Mouse (Mus musculus) mesoderm, embryonic 11.5 days (tissue): ENCODE data around the gene Tapbp.
"Not testable (repeated sequence)": the region's sequence is repeated elsewhere in the genome, so short reads cannot be mapped to it uniquely, and the experiment has no call there.

Source experiments
- DNase-seq: peaks from one replicate; pipeline ENCODE4 v3.0.0-alpha.2; 2012; ENCODE audit warnings: low read depth, low spot score

The Tapbp gene

DNA sequence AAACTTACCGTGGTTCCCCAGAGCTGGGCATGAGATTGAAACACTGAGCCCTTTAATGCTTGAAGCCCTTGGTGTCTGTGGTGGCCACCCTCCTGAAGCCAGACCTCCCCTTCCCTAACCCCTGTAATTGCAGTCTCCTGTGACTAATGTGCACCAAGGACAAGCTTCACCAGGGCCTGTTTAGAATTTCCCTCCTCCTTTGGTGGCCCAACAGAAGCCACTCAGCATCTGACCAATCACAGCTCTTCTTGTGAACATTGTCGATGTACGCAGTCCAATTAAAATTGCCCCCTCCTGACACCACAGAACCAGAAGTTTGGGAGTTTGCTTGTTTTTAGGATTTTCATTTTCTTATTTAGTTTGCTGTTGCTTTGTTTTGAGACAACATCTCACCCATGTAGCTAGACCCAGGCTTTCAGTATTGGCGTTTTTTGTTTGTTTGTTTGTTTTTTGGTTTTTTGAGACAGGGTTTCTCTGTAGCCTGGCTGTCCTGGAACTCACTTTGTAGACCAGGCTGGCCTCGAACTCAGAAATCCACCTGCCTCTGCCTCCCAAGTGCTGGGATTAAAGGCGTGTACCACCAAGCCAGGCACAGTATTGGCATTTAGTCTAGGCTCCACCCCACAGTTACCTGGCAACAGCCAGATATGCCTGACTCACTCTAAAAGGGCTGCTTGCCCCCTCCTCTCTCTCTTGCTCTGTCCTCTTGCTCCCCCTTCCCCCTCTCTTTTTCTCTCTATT lies 11.6 kb upstream of the Tapbp start:
- not testable (repeated sequence) for DNase-seq

- DNase-seq, result not testable (repeated sequence)
These were observed 10.9 kb upstream of the Tapbp start, which contains the start of gene Platr17 for GRCm38 (mm10) chr17:33904835-33905234. Gene Platr17 (plus strand): TSS chr17:33905135.

- DNase-seq, result no peak
These were observed 7.2 kb upstream of the Tapbp start for GRCm38 (mm10) chr17:33908331-33909076.

GRCm38 (mm10) chr17:33909077-33909868 lies 6.4 kb upstream of the Tapbp start, which contains the start of gene Daxx:
Gene Daxx (plus strand): TSS chr17:33909414.
- DNase-seq, result peak; percentile 98

DNA sequence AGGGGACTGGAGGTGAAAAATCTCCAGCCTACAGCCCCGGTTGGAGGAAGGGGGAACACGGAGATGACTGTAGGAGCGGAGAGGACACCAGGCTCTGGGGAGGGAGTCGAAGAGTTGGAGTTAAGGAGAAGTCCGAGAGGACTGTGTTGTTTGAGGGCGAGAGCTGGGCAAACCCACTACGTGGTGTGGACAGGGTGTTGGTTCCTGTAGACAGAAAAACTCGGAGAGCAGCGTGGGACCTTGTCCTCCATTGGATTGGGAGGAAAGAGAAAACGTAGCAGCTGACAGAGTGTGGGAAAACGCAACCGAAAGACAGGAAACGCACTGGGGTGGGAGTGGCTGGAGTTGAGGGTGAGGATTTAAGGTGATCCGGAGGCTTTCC lies 5.8 kb upstream of the Tapbp start:
- no peak for DNase-seq

GRCm38 (mm10) chr17:33910346-33911051 lies 5.2 kb upstream of the Tapbp start:
- no peak for DNase-seq

GRCm38 (mm10) chr17:33911052-33911812 lies 4.5 kb upstream of the Tapbp start:
- no peak for DNase-seq

DNA sequence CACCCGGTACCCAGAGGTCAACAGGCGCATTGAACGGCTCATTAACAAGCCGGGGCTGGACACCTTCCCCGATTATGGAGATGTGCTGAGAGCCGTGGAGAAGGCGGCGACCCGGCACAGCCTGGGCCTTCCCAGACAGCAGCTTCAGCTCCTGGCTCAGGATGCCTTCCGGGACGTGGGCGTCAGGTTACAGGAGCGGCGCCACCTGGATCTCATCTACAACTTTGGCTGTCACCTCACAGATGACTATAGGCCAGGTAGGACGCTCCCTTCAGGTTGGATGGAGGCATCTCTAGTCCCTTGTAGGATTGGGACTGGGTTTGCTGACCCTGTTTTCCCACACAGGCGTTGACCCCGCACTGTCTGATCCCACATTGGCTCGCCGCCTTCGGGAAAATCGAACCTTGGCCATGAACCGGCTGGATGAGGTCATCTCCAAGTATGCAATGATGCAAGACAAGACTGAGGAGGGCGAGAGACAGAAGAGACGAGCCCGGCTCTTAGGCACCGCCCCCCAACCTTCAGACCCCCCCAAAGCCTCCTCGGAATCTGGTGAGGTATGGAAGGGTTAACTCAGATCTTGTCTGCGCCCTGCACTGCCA lies 3.8 kb upstream of the Tapbp start:
- DNase-seq, result no peak

DNA sequence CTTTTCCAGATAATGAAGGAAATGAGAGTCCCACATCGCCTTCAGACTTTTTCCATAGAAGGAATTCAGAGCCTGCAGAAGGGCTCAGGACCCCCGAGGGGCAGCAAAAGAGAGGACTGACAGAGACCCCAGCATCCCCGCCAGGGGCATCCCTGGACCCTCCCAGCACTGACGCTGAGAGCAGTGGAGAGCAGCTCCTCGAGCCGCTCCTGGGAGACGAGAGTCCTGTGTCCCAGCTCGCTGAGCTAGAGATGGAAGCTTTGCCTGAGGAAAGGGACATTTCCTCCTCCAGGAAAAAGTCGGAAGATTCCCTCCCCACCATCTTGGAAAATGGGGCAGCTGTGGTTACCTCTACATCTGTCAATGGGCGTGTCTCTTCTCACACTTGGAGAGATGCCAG lies 2.4 kb upstream of the Tapbp start:
- no peak for DNase-seq

- no peak for DNase-seq
These were observed 1.8 kb upstream of the Tapbp start for GRCm38 (mm10) chr17:33913905-33914304.

- no peak for DNase-seq
These were observed 719 bp upstream of the Tapbp start for GRCm38 (mm10) chr17:33914969-33915391.

DNA sequence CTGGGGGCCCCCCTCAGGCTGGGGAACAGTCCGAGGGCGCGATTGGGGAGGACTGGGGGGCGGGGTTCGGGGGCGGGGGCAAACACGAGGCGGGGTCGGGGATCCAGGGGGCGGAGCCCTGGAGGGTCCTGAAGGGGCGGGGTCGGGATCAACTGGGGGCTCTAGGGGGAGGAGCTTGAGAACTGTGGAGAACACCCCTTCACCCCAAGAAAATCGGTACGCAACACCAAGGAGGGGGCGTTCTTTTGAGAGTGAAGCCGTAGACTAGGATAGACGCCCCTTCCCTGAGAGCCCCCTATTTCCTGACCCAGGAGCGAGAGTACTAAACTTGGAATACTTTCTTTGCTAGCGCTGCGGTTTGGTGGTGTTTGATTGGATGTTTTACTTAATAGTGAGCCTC lies 595 bp downstream of the Tapbp start:
- DNase-seq, result peak; percentile 80

- DNase-seq, result no peak
These were observed 1.4 kb downstream of the Tapbp start for GRCm38 (mm10) chr17:33916847-33917655.

DNA sequence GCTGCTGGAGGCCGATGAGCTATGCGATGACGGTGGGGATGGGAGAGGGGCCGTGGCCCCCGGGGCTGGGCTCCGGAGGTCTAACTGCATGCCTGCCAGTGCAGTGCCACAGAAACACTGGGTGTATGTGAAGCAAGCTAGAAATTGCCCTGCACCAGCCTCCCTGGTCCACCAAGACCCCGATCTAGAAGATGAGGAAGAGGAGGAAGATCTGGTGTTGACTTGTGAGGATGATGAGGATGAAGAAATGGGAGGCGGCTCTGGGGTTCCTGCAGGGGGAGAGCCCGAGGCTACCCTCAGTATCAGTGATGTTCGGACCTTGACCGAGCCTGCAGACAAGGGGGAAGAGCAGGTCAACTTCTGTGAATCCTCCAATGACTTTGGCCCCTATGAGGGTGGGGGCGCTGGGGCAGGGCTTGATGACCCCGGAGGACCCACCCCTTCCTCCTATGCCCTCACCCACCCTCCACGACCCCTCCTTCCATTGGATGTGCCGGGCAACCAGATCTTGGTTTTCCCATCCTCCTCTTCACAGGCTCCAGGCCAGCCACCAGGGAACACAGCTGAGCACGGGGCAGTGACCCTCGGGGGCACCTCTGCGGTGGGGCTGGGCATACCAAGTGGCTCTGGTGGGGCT lies 2.1 kb downstream of the Tapbp start:
- DNase-seq, result no peak

DNA sequence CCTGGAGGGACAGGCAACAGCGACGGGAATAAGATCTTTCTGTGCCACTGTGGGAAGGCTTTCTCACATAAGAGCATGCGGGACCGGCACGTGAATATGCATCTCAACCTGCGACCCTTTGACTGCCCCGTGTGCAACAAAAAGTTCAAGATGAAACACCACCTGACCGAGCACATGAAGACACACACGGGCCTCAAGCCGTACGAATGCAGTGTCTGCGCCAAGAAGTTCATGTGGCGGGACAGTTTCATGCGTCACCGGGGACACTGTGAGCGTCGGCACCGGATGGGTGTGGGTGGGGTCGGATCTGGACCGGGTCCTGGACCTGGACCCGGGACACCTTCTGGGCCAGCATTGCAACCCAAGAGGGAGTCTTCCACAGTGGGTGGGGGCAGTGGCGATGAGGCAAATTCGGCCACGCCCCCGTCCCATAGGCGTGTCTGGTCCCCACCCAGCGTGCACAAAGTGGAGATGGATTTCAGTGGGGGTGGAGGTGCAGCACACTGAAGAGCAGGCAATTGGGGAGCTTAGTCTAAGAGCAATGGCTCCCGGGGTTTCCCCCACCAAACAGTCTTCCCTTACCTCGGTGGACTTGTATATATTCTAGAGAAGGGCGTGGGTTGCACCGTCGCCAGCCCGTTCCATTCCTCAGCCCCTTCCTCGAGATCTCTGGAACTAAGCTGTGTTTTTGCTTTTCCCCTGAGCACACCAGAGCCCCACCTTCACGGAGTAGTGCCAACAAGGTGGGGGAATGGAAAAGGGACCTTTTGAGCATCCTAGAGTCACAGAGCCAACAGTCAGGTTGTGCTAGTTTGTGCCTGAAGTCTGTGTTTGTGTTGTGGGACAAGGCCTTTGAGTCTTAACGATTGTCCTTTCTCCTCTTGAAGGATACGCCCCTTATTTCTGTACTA lies 2.8 kb downstream of the Tapbp start:
- DNase-seq, result no peak

DNA sequence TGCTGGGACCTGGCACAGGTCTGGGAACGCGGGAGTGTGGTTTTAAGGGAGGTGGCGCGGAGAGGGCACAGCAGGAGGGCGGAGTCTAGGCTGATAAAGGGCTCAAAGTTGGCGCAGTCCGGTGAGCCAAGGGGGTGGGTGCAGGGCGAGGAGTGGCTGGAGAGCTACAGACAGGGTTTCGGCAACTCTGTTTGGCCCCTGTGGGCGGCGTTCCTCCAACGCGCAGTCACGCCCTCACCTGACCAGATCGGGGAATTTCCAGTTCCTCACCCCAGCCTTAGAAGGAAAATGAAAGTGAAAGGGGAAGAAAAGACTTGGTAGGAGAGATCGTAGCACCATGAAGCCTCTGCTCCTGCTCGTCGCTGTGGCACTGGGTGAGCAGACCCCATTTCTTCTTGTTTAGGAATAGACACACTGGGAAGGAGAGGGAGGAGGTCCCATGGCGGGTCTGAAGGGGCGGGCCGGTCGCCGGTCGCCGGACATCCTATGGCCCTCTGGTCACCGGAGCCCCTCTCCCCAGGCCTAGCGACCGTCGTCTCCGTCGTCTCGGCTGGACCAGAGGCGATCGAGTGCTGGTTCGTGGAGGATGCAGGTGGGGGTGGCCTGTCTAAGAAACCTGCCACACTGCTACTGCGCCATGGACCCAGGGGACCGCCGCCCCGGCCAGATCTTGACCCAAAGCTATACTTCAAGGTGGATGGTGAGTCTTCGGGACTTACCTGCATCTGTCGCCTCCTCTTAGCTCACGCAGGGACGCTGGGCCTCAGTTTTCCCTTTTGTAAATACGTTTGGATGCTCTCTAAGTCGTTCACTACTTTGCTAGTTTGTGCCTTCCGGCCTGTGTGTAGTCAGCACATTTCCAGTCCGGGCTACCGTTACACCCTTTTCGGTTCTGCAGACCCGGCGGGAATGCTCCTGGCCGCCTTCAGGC lies 3.9 kb downstream of the Tapbp start:
- peak; percentile 44 for DNase-seq
